Mouse (Mus musculus): Measurements from ENCODE around the gene Ttc23. TPM values are rescaled to one million over a fixed set of nuclear protein-coding genes. Genes with fewer than 3 reads are reported as not detected.

The Ttc23 gene
- polyA plus RNA-seq, 1 experiment from 2014 or later = 14.7 TPM

GRCm38 (mm10) chr7:67616890-67617289 lies 30.3 kb upstream of the Ttc23 start:
- H3K36me3 ChIP-seq (ENCODE audit: control insufficient read depth, insufficient read depth, low read length) = no peaks in the 10 kb centered on the region
- H3K4me3 ChIP-seq (ENCODE audit: low read depth, low read length) = no peak overlapping the region
- no peaks in the 10 kb centered on the region for H3K27me3 ChIP-seq (replicated peaks; ENCODE audit: control insufficient read depth, insufficient read depth, low read length)
- no peak overlapping the region for H3K4me2 ChIP-seq (ENCODE audit: low read length)
- H3K9ac ChIP-seq (ENCODE audit: low read length) = no peak overlapping the region
- ATAC-seq (no peak), DNase-seq (ENCODE audit: low spot score) (no peak)
- H3K4me1 ChIP-seq (ENCODE audit: control insufficient read depth, insufficient read depth, low read length) = peaks cover 5% of the 10 kb centered on the region; the same call in 1 of the 2 replicates
- H3K27ac ChIP-seq (ENCODE audit: low read depth, low read length) = no peak overlapping the region
- 90% methylated on average over 4 of the region's 4 CpGs for WGBS
- no peaks in the 10 kb centered on the region for H3K9me3 ChIP-seq (replicated peaks; ENCODE audit: control insufficient read depth, low read length)

DNA sequence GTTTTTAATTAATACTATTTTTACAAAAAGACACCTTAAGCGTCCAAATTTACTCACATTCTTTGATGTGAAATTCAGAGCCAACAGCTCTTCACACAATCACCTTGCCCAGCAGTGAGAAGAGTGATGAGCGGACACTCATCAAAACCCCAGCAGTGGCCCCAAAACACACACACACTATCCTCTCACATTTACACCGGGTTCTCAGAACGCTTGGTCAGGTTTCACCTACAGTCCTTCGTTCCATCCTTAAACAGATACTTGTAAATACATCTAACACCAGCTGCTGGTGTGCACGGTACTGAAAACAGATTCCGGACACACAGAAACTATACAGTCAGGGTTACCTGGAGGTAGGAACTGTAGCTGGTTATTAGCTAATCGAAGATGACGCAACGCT lies 29.6 kb upstream of the Ttc23 start:
- Histone ChIP-seq H3K36me3 (ENCODE audit: control insufficient read depth, insufficient read depth, low read length) (no peaks in the 10 kb centered on the region), H3K9me3 (replicated peaks; ENCODE audit: control insufficient read depth, low read length) (no peaks in the 10 kb centered on the region), H3K4me1 (ENCODE audit: control insufficient read depth, insufficient read depth, low read length) (peaks cover 5% of the 10 kb centered on the region; the same call in 1 of the 2 replicates), H3K4me3 (ENCODE audit: low read depth, low read length) (no peak overlapping the region), H3K9ac (ENCODE audit: low read length) (no peak overlapping the region), H3K27me3 (replicated peaks; ENCODE audit: control insufficient read depth, insufficient read depth, low read length) (no peaks in the 10 kb centered on the region), H3K4me2 (ENCODE audit: low read length) (no peak overlapping the region), H3K27ac (ENCODE audit: low read depth, low read length) (no peak overlapping the region)
- ATAC-seq (no peak), DNase-seq (ENCODE audit: low spot score) (no peak)
- WGBS = 91% methylated on average over 10 of the region's 10 CpGs

- H3K9me3 ChIP-seq (replicated peaks; ENCODE audit: control insufficient read depth, low read length) = no peaks in the 10 kb centered on the region
- H3K4me1 ChIP-seq (ENCODE audit: control insufficient read depth, insufficient read depth, low read length) = peaks cover 5% of the 10 kb centered on the region; the same call in 1 of the 2 replicates
- no peak overlapping the region for H3K27ac ChIP-seq (ENCODE audit: low read depth, low read length)
- no peaks in the 10 kb centered on the region for H3K27me3 ChIP-seq (replicated peaks; ENCODE audit: control insufficient read depth, insufficient read depth, low read length)
- no peak for DNase-seq (ENCODE audit: low spot score)
- H3K4me2 ChIP-seq (ENCODE audit: low read length) = no peak overlapping the region
- WGBS = 88% methylated on average over 3 of the region's 3 CpGs
- no peak overlapping the region for H3K4me3 ChIP-seq (ENCODE audit: low read depth, low read length)
- no peaks in the 10 kb centered on the region for H3K36me3 ChIP-seq (ENCODE audit: control insufficient read depth, insufficient read depth, low read length)
- ATAC-seq = no peak
- no peak overlapping the region for H3K9ac ChIP-seq (ENCODE audit: low read length)
Observed at GRCm38 (mm10) chr7:67618316-67618715, 28.9 kb upstream of the Ttc23 start.

- Histone ChIP-seq H3K4me2 (ENCODE audit: low read length) (no peak overlapping the region), H3K27ac (ENCODE audit: low read depth, low read length) (no peak overlapping the region), H3K36me3 (ENCODE audit: control insufficient read depth, insufficient read depth, low read length) (no peaks in the 10 kb centered on the region), H3K9me3 (replicated peaks; ENCODE audit: control insufficient read depth, low read length) (no peaks in the 10 kb centered on the region), H3K9ac (ENCODE audit: low read length) (no peak overlapping the region), H3K4me1 (ENCODE audit: control insufficient read depth, insufficient read depth, low read length) (no peaks in the 10 kb centered on the region), H3K27me3 (replicated peaks; ENCODE audit: control insufficient read depth, insufficient read depth, low read length) (no peaks in the 10 kb centered on the region), H3K4me3 (ENCODE audit: low read depth, low read length) (no peak overlapping the region)
- WGBS = 86% methylated on average over 4 of the region's 4 CpGs
- ATAC-seq = no peak
- peak; percentile 56 for DNase-seq (ENCODE audit: low spot score)
Observed at GRCm38 (mm10) chr7:67619836-67620235, 27.4 kb upstream of the Ttc23 start.

DNA sequence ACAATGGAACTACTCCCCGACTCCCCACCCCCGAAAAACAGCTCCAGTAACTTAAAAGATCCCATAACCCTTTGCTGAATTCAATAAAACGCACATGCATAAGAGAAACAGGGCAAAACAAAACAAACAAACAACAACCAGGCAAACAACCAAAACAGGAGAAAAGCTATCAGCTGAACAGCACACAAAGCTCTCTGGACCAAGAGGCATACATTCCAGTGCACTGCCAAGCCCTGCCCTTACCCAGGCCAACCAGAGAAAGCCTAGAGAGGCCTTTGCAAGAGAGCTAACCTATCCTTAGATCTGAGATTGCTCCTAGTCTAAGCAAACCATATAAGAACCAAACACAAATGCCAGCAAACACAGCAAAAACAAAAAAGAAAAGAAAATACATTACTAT lies 25.1 kb upstream of the Ttc23 start:
- H3K9ac ChIP-seq (ENCODE audit: low read length) = no peak overlapping the region
- no peak overlapping the region for H3K4me3 ChIP-seq (ENCODE audit: low read depth, low read length)
- no peaks in the 10 kb centered on the region for H3K27me3 ChIP-seq (replicated peaks; ENCODE audit: control insufficient read depth, insufficient read depth, low read length)
- H3K4me2 ChIP-seq (ENCODE audit: low read length) = no peak overlapping the region
- no peak for ATAC-seq
- WGBS = 71% methylated on average over 3 of the region's 3 CpGs
- DNase-seq (ENCODE audit: low spot score) = no peak
- H3K36me3 ChIP-seq (ENCODE audit: control insufficient read depth, insufficient read depth, low read length) = peaks cover 3% of the 10 kb centered on the region; the same call in 1 of the 2 replicates
- no peaks in the 10 kb centered on the region for H3K9me3 ChIP-seq (replicated peaks; ENCODE audit: control insufficient read depth, low read length)
- no peak overlapping the region for H3K27ac ChIP-seq (ENCODE audit: low read depth, low read length)
- H3K4me1 ChIP-seq (ENCODE audit: control insufficient read depth, insufficient read depth, low read length) = no peaks in the 10 kb centered on the region

DNA sequence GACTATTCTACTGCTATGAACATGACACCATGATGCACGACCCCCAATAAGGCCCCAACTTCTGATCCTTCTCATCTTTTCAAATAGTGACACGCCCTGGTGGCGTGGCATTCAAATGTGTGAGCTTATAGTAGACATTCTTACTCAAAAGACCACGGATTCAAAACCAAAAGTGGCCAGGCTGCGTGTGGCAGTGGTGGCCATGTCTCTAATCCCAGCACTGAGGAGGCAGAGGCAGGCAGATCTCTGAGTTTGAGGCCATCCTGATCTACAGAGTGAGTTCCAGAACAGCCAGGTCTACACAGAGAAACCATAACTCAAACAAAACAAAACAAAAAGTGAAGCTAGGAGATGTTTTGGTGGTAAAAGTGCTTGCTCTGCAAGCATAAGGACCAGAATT lies 20.5 kb upstream of the Ttc23 start:
- H3K4me2 ChIP-seq (ENCODE audit: low read length) = no peak overlapping the region
- no peaks in the 10 kb centered on the region for H3K27me3 ChIP-seq (replicated peaks; ENCODE audit: control insufficient read depth, insufficient read depth, low read length)
- WGBS = 88% methylated on average over 5 of the region's 5 CpGs
- H3K36me3 ChIP-seq (ENCODE audit: control insufficient read depth, insufficient read depth, low read length) = peaks cover 3% of the 10 kb centered on the region; the same call in 1 of the 2 replicates
- ATAC-seq (no peak), DNase-seq (ENCODE audit: low spot score) (no peak)
- no peaks in the 10 kb centered on the region for H3K9me3 ChIP-seq (replicated peaks; ENCODE audit: control insufficient read depth, low read length)
- no peak overlapping the region for H3K4me3 ChIP-seq (ENCODE audit: low read depth, low read length)
- no peaks in the 10 kb centered on the region for H3K4me1 ChIP-seq (ENCODE audit: control insufficient read depth, insufficient read depth, low read length)
- H3K27ac ChIP-seq (ENCODE audit: low read depth, low read length) = no peak overlapping the region
- no peak overlapping the region for H3K9ac ChIP-seq (ENCODE audit: low read length)

GRCm38 (mm10) chr7:67629681-67630080 lies 17.5 kb upstream of the Ttc23 start:
- H3K27me3 ChIP-seq (replicated peaks; ENCODE audit: control insufficient read depth, insufficient read depth, low read length) = no peaks in the 10 kb centered on the region
- H3K4me1 ChIP-seq (ENCODE audit: control insufficient read depth, insufficient read depth, low read length) = no peaks in the 10 kb centered on the region
- no peaks in the 10 kb centered on the region for H3K9me3 ChIP-seq (replicated peaks; ENCODE audit: control insufficient read depth, low read length)
- no peak overlapping the region for H3K9ac ChIP-seq (ENCODE audit: low read length)
- H3K36me3 ChIP-seq (ENCODE audit: control insufficient read depth, insufficient read depth, low read length) = peaks cover 3% of the 10 kb centered on the region; the same call in 1 of the 2 replicates
- WGBS = 42% methylated on average over 5 of the region's 5 CpGs
- no peak overlapping the region for H3K27ac ChIP-seq (ENCODE audit: low read depth, low read length)
- no peak overlapping the region for H3K4me2 ChIP-seq (ENCODE audit: low read length)
- ATAC-seq (no peak), DNase-seq (ENCODE audit: low spot score) (no peak)
- no peak overlapping the region for H3K4me3 ChIP-seq (ENCODE audit: low read depth, low read length)

DNA sequence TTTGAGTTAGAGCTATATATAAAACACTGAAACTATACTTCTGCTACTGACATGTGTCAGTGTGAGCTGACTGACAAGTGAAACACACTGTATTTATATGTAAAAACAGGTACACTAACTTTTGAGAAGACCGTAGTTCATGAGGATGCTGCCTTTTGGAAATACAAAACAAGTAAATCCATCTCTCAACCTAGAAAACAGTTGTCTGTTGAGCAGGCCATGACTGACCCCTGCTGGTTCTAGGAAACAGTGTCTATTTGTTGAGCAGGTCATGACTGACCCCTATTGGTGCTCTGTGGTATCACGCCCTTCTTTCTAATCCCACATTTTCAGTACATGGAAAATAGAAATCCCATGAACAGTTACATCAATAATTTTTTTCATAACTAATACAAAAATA lies 16.4 kb upstream of the Ttc23 start:
- peak; percentile 77; the same call in 1 of the 2 replicates for ATAC-seq
- WGBS = 24% methylated on average over 2 of the region's 2 CpGs

DNA sequence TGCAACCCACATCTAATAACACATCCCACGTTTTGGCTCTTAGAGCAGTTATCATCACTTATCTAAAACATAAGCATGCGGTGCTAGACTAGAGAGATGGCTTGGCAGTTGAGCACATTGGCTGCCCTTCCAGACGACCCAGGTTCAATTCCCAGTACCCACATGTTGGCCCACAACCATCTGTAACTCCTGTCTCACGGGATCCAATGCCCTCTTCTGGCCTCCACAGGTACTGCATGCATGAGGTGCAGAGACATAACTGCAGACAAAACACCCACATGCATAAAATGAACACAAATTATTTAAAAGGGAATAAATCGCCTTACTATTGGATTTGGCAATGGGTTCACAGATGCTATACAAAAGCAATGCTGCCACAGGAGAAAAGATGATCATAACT lies 14.8 kb upstream of the Ttc23 start:
- Histone ChIP-seq H3K4me3 (ENCODE audit: low read depth, low read length) (no peak overlapping the region), H3K27ac (ENCODE audit: low read depth, low read length) (no peak overlapping the region), H3K4me1 (ENCODE audit: control insufficient read depth, insufficient read depth, low read length) (no peaks in the 10 kb centered on the region), H3K4me2 (ENCODE audit: low read length) (no peak overlapping the region), H3K36me3 (ENCODE audit: control insufficient read depth, insufficient read depth, low read length) (peaks cover 6% of the 10 kb centered on the region; the same call in 1 of the 2 replicates), H3K27me3 (replicated peaks; ENCODE audit: control insufficient read depth, insufficient read depth, low read length) (no peaks in the 10 kb centered on the region), H3K9me3 (replicated peaks; ENCODE audit: control insufficient read depth, low read length) (no peaks in the 10 kb centered on the region), H3K9ac (ENCODE audit: low read length) (no peak overlapping the region)
- 81% methylated on average over 5 of the region's 5 CpGs for WGBS
- DNase-seq (ENCODE audit: low spot score) (no peak), ATAC-seq (no peak)

More for the DNA sequence above, 16.4 kb upstream of the Ttc23 start:
- Histone ChIP-seq H3K27ac (ENCODE audit: low read depth, low read length) (no peak overlapping the region), H3K9ac (ENCODE audit: low read length) (no peak overlapping the region), H3K27me3 (replicated peaks; ENCODE audit: control insufficient read depth, insufficient read depth, low read length) (no peaks in the 10 kb centered on the region), H3K4me3 (ENCODE audit: low read depth, low read length) (no peak overlapping the region), H3K4me2 (ENCODE audit: low read length) (no peak overlapping the region), H3K4me1 (ENCODE audit: control insufficient read depth, insufficient read depth, low read length) (no peaks in the 10 kb centered on the region), H3K36me3 (ENCODE audit: control insufficient read depth, insufficient read depth, low read length) (peaks cover 5% of the 10 kb centered on the region), H3K9me3 (replicated peaks; ENCODE audit: control insufficient read depth, low read length) (no peaks in the 10 kb centered on the region)
- DNase-seq (ENCODE audit: low spot score) = peak; percentile 93
